Mouse (Mus musculus): ENCODE results near the gene Tmeff2. TPM values are rescaled to one million over a fixed set of nuclear protein-coding genes. Genes with fewer than 3 reads are reported as not detected.
"Not testable (repeated sequence)": the region's sequence is repeated elsewhere in the genome, so short reads cannot be mapped to it uniquely, and the experiment has no call there.

Gene Tmeff2
- total RNA-seq (2014; rRNA removed) (34.6 and 37.8 TPM in 2 replicates), polyA plus RNA-seq (2015; fragmentation: Nextera tagmentation; extraction: Ambion mirVana) (62.1 and 63.6 TPM in 2 replicates)

GRCm38 (mm10) chr1:50900386-50900785, at the start of gene Tmeff2:
Gene Tmeff2, plus strand, starts transcription at chr1:50900647.
- not testable (repeated sequence) for H3K4me1 ChIP-seq (ENCODE audit: insufficient read depth, low read length); H3K9me3 ChIP-seq (ENCODE audit: low read length); H3K36me3 ChIP-seq (ENCODE audit: insufficient read depth, low read length); DNase-seq (ENCODE audit: low spot score); H3K9ac ChIP-seq (replicated peaks; ENCODE audit: low read length); H3K27ac ChIP-seq; H3K4me2 ChIP-seq (ENCODE audit: low read depth, low read length); H3K4me3 ChIP-seq (ENCODE audit: low read length); ATAC-seq; H3K27me3 ChIP-seq (ENCODE audit: insufficient read depth, low read length)
- 82% methylated on average over 9 of the region's 9 CpGs for WGBS

- Histone ChIP-seq H3K9ac (replicated peaks; ENCODE audit: low read length) (no peak overlapping the region), H3K27me3 (ENCODE audit: insufficient read depth, low read length) (no peaks in the 10 kb centered on the region), H3K4me3 (ENCODE audit: low read length) (no peak overlapping the region), H3K9me3 (ENCODE audit: low read length) (no peaks in the 10 kb centered on the region), H3K27ac (no peak overlapping the region), H3K36me3 (ENCODE audit: insufficient read depth, low read length) (no peaks in the 10 kb centered on the region), H3K4me1 (ENCODE audit: insufficient read depth, low read length) (no peaks in the 10 kb centered on the region), H3K4me2 (ENCODE audit: low read depth, low read length) (no peak overlapping the region)
- TF ChIP-seq CTCF (IDR thresholded peaks at IDR 0.05; ENCODE audit: low read depth) = no peak
- WGBS = 97% methylated on average over 2 of the region's 2 CpGs
- DNase-seq (ENCODE audit: low spot score) = no peak
- no peak for ATAC-seq
These were observed 38.9 kb upstream of the Tmeff2 start for GRCm38 (mm10) chr1:50861515-50861914.

- peak; percentile 6 for DNase-seq (ENCODE audit: low spot score)
- H3K4me3 ChIP-seq (ENCODE audit: low read length) = no peak overlapping the region
- TF ChIP-seq CTCF (IDR thresholded peaks at IDR 0.05; ENCODE audit: low read depth) = no peak
- H3K27me3 ChIP-seq (ENCODE audit: insufficient read depth, low read length) = no peaks in the 10 kb centered on the region
- no peaks in the 10 kb centered on the region for H3K4me1 ChIP-seq (ENCODE audit: insufficient read depth, low read length)
- 44% methylated on average over 6 of the region's 6 CpGs for WGBS
- H3K36me3 ChIP-seq (ENCODE audit: insufficient read depth, low read length) = no peaks in the 10 kb centered on the region
- H3K9ac ChIP-seq (replicated peaks; ENCODE audit: low read length) = no peak overlapping the region
- no peaks in the 10 kb centered on the region; the same call in 1 of the 2 replicates for H3K9me3 ChIP-seq (ENCODE audit: low read length)
- H3K4me2 ChIP-seq (ENCODE audit: low read depth, low read length) = no peak overlapping the region
- ATAC-seq = no peak
- H3K27ac ChIP-seq = no peak overlapping the region
These were observed 2.8 kb upstream of the Tmeff2 start for GRCm38 (mm10) chr1:50897696-50898095.

GRCm38 (mm10) chr1:50924838-50925355, 24.4 kb downstream of the Tmeff2 start:
- ATAC-seq (no peak), DNase-seq (ENCODE audit: low spot score) (peak; percentile 80)
- H3K9ac ChIP-seq (replicated peaks; ENCODE audit: low read length) = peak overlapping the region; percentile 63
- H3K4me2 ChIP-seq (ENCODE audit: low read depth, low read length) = peak overlapping the region; percentile 86
- peak; percentile 69 for TF ChIP-seq CTCF (IDR thresholded peaks at IDR 0.05; ENCODE audit: low read depth)
- peak overlapping the region; percentile 91 for H3K27ac ChIP-seq
- no peaks in the 10 kb centered on the region for H3K27me3 ChIP-seq (ENCODE audit: insufficient read depth, low read length)
- WGBS = 34% methylated on average over 5 of the region's 5 CpGs
- no peaks in the 10 kb centered on the region for H3K36me3 ChIP-seq (ENCODE audit: insufficient read depth, low read length)
- no peaks in the 10 kb centered on the region for H3K9me3 ChIP-seq (ENCODE audit: low read length)
- H3K4me3 ChIP-seq (ENCODE audit: low read length) = peak overlapping the region; percentile 81
- H3K4me1 ChIP-seq (ENCODE audit: insufficient read depth, low read length) = no peaks in the 10 kb centered on the region

GRCm38 (mm10) chr1:50925356-50925921, 25.0 kb downstream of the Tmeff2 start:
- Histone ChIP-seq H3K27me3 (ENCODE audit: insufficient read depth, low read length) (no peaks in the 10 kb centered on the region), H3K36me3 (ENCODE audit: insufficient read depth, low read length) (no peaks in the 10 kb centered on the region), H3K9ac (replicated peaks; ENCODE audit: low read length) (peak overlapping the region; percentile 63), H3K27ac (peak overlapping the region; percentile 91), H3K9me3 (ENCODE audit: low read length) (no peaks in the 10 kb centered on the region), H3K4me1 (ENCODE audit: insufficient read depth, low read length) (no peaks in the 10 kb centered on the region), H3K4me3 (ENCODE audit: low read length) (peak overlapping the region; percentile 81), H3K4me2 (ENCODE audit: low read depth, low read length) (peak overlapping the region; percentile 86)
- TF ChIP-seq CTCF (IDR thresholded peaks at IDR 0.05; ENCODE audit: low read depth) = no peak
- ATAC-seq (no peak), DNase-seq (ENCODE audit: low spot score) (peak; percentile 65)
- WGBS = 5% methylated on average over 13 of the region's 13 CpGs

- Histone ChIP-seq H3K36me3 (ENCODE audit: insufficient read depth, low read length) (no peaks in the 10 kb centered on the region), H3K4me3 (ENCODE audit: low read length) (peak overlapping the region; percentile 81), H3K27me3 (ENCODE audit: insufficient read depth, low read length) (no peaks in the 10 kb centered on the region), H3K4me1 (ENCODE audit: insufficient read depth, low read length) (no peaks in the 10 kb centered on the region), H3K9me3 (ENCODE audit: low read length) (no peaks in the 10 kb centered on the region), H3K27ac (peak overlapping the region; percentile 91), H3K9ac (replicated peaks; ENCODE audit: low read length) (peak overlapping the region; percentile 63), H3K4me2 (ENCODE audit: low read depth, low read length) (peak overlapping the region; percentile 86)
- TF ChIP-seq CTCF (IDR thresholded peaks at IDR 0.05; ENCODE audit: low read depth) = no peak
- peak; percentile 68 for DNase-seq (ENCODE audit: low spot score)
- ATAC-seq = no peak
- WGBS = under 1% methylated on average over 23 of the region's 23 CpGs
These were observed 26.1 kb downstream of the Tmeff2 start for GRCm38 (mm10) chr1:50926374-50927060.

Data from hindbrain, postnatal 0 days (tissue).